Mouse (Mus musculus) forebrain, embryonic 10.5 days (tissue): ENCODE measurements around the gene Ckmt2. TPM values are rescaled to one million over a fixed set of nuclear protein-coding genes. Genes with fewer than 3 reads are reported as not detected.

Experiments used
- DNase-seq: peaks from one replicate; pipeline ENCODE4 v3.0.0-alpha.2; 2017; ENCODE audit warnings: low spot score; ENCODE audit errors: extremely low spot score
- H3K27ac ChIP-seq: fragments of 300-500 bp; sonication (generic); 2 replicates; pipeline ENCODE4 v1.5.1; 2016; ENCODE audit warnings: mild to moderate bottlenecking
- H3K27me3 ChIP-seq: fragments of 300-500 bp; sonication (generic); 2 replicates; pipeline ENCODE4 v1.6.1; 2016; ENCODE audit warnings: mild to moderate bottlenecking; ENCODE audit not compliant: poor library complexity, severe bottlenecking
- H3K36me3 ChIP-seq: fragments of 300-500 bp; sonication (generic); replicated peaks from 2 replicates; pipeline ENCODE4 v1.6.1; 2016; ENCODE audit warnings: mild to moderate bottlenecking, moderate library complexity
- H3K4me1 ChIP-seq: fragments of 300-500 bp; sonication (generic); 2 replicates; pipeline ENCODE4 v1.6.1; 2016
- H3K4me3 ChIP-seq: fragments of 300-500 bp; sonication (generic); 2 replicates; pipeline ENCODE4 v1.5.1; 2016; ENCODE audit warnings: mild to moderate bottlenecking, moderate library complexity
- H3K9me3 ChIP-seq: fragments of 300-500 bp; sonication (generic); 2 replicates; pipeline ENCODE4 v1.6.1; 2016; ENCODE audit warnings: mild to moderate bottlenecking, moderate library complexity
- WGBS: fragments of 180-500 bp; shearing (Covaris S2); methylation state at CpG from one replicate; pipeline ENCODE4 v1.1.7; 2016; 5-methylcytosine and 5-hydroxymethylcytosine counted together
- polyA plus RNA-seq: library from polyadenylated mRNA; unstranded; fragments of >200 nt; fragmentation: Nextera tagmentation; extraction: Ambion mirVana; gene quantifications from 2 replicates; pipeline ENCODE4 v1.2.1, GENCODE M21; 2016

Gene Ckmt2
- polyA plus RNA-seq, result not detected in 2 replicates

- Histone ChIP-seq H3K27ac (no peak within 1 kb of the TSS), H3K4me1 (no peaks in the 10 kb centered on the region), H3K4me3 (no peak within 1 kb of the TSS), H3K27me3 (no peaks in the 10 kb centered on the region), H3K9me3 (no peaks in the 10 kb centered on the region), H3K36me3 (no peaks in the 10 kb centered on the region)
- WGBS, result 80% methylated on average over 5 of the region's 5 CpGs
- DNase-seq, result no peak
These were observed at the start of gene Ckmt2 for GRCm38 (mm10) chr13:91876741-91877349. Ckmt2 (minus strand) TSS chr13:91876885.

GRCm38 (mm10) chr13:91921010-91921409, 44.3 kb upstream of the Ckmt2 start:
- Histone ChIP-seq H3K36me3 (no peaks in the 10 kb centered on the region), H3K27me3 (no peaks in the 10 kb centered on the region)
- WGBS, result 83% methylated on average over 3 of the region's 3 CpGs

DNA sequence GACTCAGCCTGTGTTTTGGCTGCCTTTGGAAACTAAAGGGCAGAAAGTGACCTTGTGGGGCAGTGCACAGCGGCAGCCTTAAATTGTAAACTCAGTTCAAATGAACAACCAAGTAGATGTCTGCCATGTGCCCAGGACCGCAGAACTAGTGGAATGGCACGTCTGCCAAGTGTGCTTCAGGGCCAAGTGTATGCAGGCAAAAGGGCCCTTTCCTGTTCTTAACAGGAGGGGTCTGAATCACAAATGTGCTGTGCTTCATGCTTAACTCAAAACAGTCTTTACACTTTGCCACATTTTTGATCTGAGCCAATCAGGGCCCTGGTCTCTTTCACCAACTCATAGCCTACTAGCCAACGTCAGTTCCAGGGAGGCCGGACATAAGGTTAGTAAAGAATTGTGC, 42.1 kb upstream of the Ckmt2 start:
- no peaks in the 10 kb centered on the region for H3K27me3 ChIP-seq
- H3K9me3 ChIP-seq, result no peaks in the 10 kb centered on the region
- H3K4me3 ChIP-seq, result no peak overlapping the region
- WGBS, result 87% methylated on average over 5 of the region's 5 CpGs
- H3K4me1 ChIP-seq, result peaks cover 17% of the 10 kb centered on the region
- no peak for DNase-seq
- no peaks in the 10 kb centered on the region for H3K36me3 ChIP-seq
- H3K27ac ChIP-seq, result no peak overlapping the region

More at GRCm38 (mm10) chr13:91921010-91921409, 44.3 kb upstream of the Ckmt2 start:
- no peaks in the 10 kb centered on the region for H3K9me3 ChIP-seq
- no peak overlapping the region for H3K27ac ChIP-seq
- DNase-seq, result no peak
- peaks cover 4% of the 10 kb centered on the region for H3K4me1 ChIP-seq
- no peak overlapping the region for H3K4me3 ChIP-seq

- H3K4me3 ChIP-seq, result no peak overlapping the region
- 92% methylated on average over 2 of the region's 2 CpGs for WGBS
- DNase-seq, result no peak
- no peak overlapping the region for H3K27ac ChIP-seq
- H3K9me3 ChIP-seq, result no peaks in the 10 kb centered on the region
- H3K27me3 ChIP-seq, result no peaks in the 10 kb centered on the region
- H3K4me1 ChIP-seq, result peaks cover 17% of the 10 kb centered on the region
- no peaks in the 10 kb centered on the region for H3K36me3 ChIP-seq
These were observed 41.1 kb upstream of the Ckmt2 start for GRCm38 (mm10) chr13:91917835-91918234.

DNA sequence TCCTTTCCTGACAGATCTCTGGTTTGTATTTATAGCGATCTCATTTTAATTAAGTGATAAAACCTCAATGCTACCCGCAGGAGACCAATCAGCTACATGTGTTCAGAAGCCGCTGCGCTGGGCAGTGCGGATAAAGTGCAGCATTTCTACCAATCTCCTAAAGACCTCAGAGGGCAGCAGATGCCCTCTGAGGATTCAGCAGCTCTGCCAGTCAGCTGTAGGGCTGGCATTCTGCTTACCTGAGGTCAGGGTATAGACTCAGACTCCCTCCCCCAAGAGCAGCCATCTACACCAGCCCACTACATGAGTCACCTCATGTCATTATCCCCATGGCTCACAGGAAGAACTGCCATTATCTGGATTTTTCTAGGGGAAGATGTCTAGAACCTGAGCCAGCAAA, 39.6 kb upstream of the Ckmt2 start:
- Histone ChIP-seq H3K27ac (0 out of 2 replicates have a peak overlapping the region, but pooled peaks have one; percentile 30), H3K9me3 (no peaks in the 10 kb centered on the region), H3K27me3 (no peaks in the 10 kb centered on the region), H3K4me3 (no peak overlapping the region), H3K4me1 (peaks cover 17% of the 10 kb centered on the region), H3K36me3 (no peaks in the 10 kb centered on the region)
- WGBS, result 89% methylated on average over 5 of the region's 5 CpGs
- no peak for DNase-seq

DNA sequence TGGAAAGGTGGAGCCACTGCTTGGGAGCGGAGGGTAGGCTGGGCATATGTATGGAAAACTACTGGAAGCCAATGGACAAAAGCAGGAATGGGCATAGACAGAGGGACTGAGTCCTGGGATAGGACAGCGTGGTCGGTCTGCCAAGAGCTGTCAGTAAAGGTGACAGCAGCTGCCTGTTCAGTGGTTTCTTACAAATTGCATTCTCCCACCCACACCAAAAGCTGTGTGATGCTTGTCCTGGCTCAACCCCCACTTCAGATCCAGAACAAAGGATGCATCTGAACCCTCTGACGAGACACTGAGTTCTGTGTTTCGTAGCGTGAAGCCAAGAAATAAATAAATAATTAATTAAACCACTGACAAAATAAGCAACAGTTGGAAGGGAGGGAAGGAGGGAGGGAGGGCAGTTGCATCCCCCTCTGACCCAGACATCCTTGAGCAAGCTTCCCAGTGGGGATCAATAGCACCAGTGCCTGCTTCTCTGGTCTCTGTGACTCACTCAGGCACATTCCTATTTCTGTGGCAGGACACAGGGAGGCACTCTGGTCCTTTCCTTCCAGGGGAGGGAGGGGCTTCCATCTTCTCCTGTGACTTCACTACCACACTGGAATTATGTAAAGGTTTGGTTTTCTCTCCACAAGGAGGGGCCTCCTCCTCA, 39.0 kb upstream of the Ckmt2 start:
- Histone ChIP-seq H3K4me1 (peaks cover 17% of the 10 kb centered on the region), H3K27ac (peak overlapping the region; percentile 30; the same call in 1 of the 2 replicates), H3K27me3 (no peaks in the 10 kb centered on the region), H3K9me3 (no peaks in the 10 kb centered on the region), H3K36me3 (no peaks in the 10 kb centered on the region), H3K4me3 (no peak overlapping the region)
- WGBS, result 78% methylated on average over 6 of the region's 6 CpGs
- DNase-seq, result no peak

DNA sequence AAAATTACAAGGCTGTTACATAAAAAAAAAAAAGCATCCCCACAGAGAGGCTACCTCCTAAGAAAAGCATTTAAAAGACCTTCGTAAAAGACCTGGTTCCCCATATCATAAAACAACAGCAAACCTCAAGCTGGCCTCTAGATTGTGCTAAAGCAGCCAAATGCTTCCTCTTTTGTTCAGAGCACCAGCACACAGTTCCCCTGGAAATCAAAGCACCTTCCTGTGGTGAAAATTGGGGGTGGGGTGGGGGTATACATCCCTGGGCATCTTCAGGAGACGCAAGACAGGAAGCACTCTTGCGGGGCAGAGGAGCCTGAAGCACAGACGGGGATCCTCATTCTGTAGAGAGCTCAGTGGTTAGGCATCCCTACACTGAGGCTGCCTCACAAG, 38.5 kb upstream of the Ckmt2 start:
- H3K27me3 ChIP-seq, result no peaks in the 10 kb centered on the region
- no peaks in the 10 kb centered on the region for H3K9me3 ChIP-seq
- peaks cover 17% of the 10 kb centered on the region for H3K4me1 ChIP-seq
- DNase-seq, result no peak
- H3K27ac ChIP-seq, result peak overlapping the region; percentile 30; the same call in 1 of the 2 replicates
- H3K4me3 ChIP-seq, result no peak overlapping the region
- WGBS, result 43% methylated on average over 4 of the region's 4 CpGs
- H3K36me3 ChIP-seq, result no peaks in the 10 kb centered on the region

- H3K9me3 ChIP-seq, result no peaks in the 10 kb centered on the region
- H3K27me3 ChIP-seq, result no peaks in the 10 kb centered on the region
- no peak overlapping the region for H3K27ac ChIP-seq
- peaks cover 17% of the 10 kb centered on the region for H3K4me1 ChIP-seq
- H3K36me3 ChIP-seq, result no peaks in the 10 kb centered on the region
- no peak for DNase-seq
- no peak overlapping the region for H3K4me3 ChIP-seq
These were observed 35.0 kb upstream of the Ckmt2 start for GRCm38 (mm10) chr13:91911652-91912051.

DNA sequence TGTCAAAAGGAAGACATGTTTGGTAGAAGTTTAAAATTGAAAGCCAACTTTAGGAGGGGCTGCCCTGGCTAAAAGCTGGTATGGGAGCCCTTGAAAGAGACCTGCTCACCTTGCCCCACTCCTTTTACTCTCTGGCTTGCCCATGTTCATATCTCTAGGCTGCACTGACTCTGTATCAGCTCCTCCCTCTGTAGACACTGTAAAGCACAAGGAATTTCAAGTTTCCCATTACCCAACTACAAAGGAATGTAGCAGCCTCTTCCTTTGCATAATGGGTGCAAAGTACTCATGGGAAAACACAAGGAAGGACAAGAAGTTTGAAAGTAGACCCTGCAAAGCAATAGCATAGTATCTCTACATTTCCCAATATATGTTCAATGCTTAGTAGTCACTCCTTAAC, 34.5 kb upstream of the Ckmt2 start:
- Histone ChIP-seq H3K27me3 (no peaks in the 10 kb centered on the region), H3K4me3 (no peak overlapping the region), H3K36me3 (no peaks in the 10 kb centered on the region), H3K9me3 (no peaks in the 10 kb centered on the region), H3K27ac (no peak overlapping the region), H3K4me1 (peaks cover 15% of the 10 kb centered on the region)
- no peak for DNase-seq

- H3K36me3 ChIP-seq, result no peaks in the 10 kb centered on the region
- peak; percentile 71 for DNase-seq
- H3K4me1 ChIP-seq, result no peaks in the 10 kb centered on the region
- no peaks in the 10 kb centered on the region for H3K27me3 ChIP-seq
- WGBS, result 41% methylated on average over 10 of the region's 10 CpGs
- H3K4me3 ChIP-seq, result no peak overlapping the region
- no peaks in the 10 kb centered on the region for H3K9me3 ChIP-seq
- H3K27ac ChIP-seq, result no peak overlapping the region
These were observed 31.7 kb upstream of the Ckmt2 start for GRCm38 (mm10) chr13:91908202-91908980.

- Histone ChIP-seq H3K27ac (no peak overlapping the region), H3K9me3 (no peaks in the 10 kb centered on the region), H3K36me3 (no peaks in the 10 kb centered on the region), H3K4me1 (no peaks in the 10 kb centered on the region), H3K4me3 (no peak overlapping the region), H3K27me3 (no peaks in the 10 kb centered on the region)
- DNase-seq, result no peak
- 71% methylated on average over 3 of the region's 3 CpGs for WGBS
These were observed 29.7 kb upstream of the Ckmt2 start for GRCm38 (mm10) chr13:91906338-91906737.

DNA sequence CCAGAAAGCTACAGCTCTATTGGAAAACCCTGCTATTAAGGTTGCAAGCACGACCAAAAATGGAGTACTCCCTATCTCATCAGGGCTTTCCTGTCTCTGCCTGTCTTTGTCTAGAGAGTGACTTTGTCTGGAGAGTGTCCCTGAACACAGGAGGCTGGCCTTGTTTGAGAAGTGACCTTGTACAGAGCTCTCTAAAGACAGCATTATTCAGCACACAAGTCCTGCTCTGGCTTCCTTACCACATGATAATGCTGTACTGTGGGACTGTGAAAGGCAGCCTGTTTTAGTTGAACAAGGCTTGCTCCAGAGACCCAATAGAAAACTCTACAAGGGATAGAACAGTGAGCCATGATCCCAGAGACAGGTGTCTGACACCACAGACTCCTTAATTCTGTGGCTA, 19.8 kb upstream of the Ckmt2 start:
- Histone ChIP-seq H3K36me3 (no peaks in the 10 kb centered on the region), H3K27me3 (no peaks in the 10 kb centered on the region), H3K9me3 (no peaks in the 10 kb centered on the region; the same call in 1 of the 2 replicates), H3K4me3 (no peak overlapping the region), H3K4me1 (no peaks in the 10 kb centered on the region), H3K27ac (no peak overlapping the region)
- DNase-seq, result no peak
- WGBS, result 65% methylated on average over 1 of the region's 1 CpGs

DNA sequence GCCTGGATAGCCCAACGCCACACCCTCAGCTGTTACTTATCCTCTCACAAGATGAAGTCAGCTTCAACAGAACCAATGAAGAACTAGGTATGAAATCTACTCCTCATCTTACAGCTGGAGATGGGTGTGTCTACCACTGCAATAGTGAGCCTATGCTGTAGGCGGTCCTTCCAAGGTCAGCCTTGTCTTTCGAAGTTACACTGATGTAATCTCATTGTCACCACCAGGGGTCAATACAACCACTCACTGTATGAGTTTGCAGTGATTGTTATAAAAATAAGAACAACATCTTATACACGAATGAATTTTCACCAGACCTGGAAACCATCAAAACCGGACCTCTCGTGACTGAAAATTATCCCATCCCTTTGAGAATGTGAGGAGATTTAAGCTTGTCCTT, 16.4 kb upstream of the Ckmt2 start:
- no peak for DNase-seq
- Histone ChIP-seq H3K4me1 (no peaks in the 10 kb centered on the region), H3K36me3 (no peaks in the 10 kb centered on the region), H3K27ac (no peak overlapping the region), H3K27me3 (no peaks in the 10 kb centered on the region), H3K4me3 (no peak overlapping the region), H3K9me3 (no peaks in the 10 kb centered on the region)
- 85% methylated on average over 6 of the region's 6 CpGs for WGBS
